ENCODE assay signal across 8 mouse cellular contexts in the genomic region with DNA sequence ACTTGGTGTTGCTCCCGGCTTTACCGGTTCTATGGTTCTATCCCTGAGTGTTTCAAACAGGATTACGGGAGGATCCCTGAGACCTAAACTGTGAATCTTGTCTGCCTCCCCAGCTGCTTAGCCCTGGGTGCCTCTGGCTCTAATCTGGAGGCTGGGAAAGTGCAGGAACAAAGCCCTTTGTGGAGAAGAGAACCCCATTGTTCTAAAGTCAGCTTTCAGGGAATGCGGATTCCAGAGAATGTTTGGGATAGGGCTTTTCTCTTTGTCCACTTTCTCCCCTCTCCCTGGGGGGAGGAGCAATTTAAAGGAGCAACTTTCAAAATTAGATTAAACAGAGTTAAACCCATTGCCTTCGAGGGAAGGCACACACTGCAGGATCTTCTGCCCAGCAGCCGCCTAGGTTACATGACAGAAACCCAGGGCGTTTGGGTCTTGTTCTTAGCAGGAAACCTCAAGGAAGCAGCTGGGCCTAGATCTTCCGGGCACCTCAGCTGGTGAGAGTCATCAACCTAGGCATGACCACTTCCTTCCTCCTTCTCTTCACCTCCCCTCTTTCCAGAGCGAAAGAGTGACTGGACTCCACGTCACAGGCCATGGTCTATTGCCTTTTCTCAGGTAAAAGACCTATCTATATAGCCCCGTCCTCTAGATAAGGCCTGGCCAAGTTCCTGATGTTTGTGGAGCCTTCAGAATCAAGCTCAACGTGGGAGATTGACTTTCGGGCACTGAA. TPM values are rescaled to one million over a fixed set of nuclear protein-coding genes. Genes with fewer than 3 reads are reported as not detected.
DNase-seq lines count a peak whose midpoint lies in the region; ATAC-seq and TF ChIP-seq lines count a peak whose summit lies in the region.

No protein-coding gene starts in this region.

- no peak overlapping the region for H3K27ac ChIP-seq in liver, embryonic 12.5 days
- H3K27ac ChIP-seq in forebrain, embryonic 13.5 days: no peak overlapping the region; the same call in 1 of the 2 replicates
- H3K27ac ChIP-seq in lung, postnatal 0 days (ENCODE audit: low read length): peak overlapping the region; percentile 77

- DNase-seq in liver: no peak
- peak; percentile 65 for DNase-seq in lung, postnatal 0 days (ENCODE audit: low spot score)
- peak; percentile 29 to 45 for DNase-seq in spleen, postnatal 14 days (ENCODE audit: low spot score in 2 of 2)
- no peak for DNase-seq in adrenal gland, postnatal 25 days

- no peaks in the 10 kb centered on the region for H3K9me3 ChIP-seq in liver, embryonic 12.5 days (replicated peaks)
- H3K9me3 ChIP-seq in forebrain, embryonic 13.5 days (replicated peaks): no peaks in the 10 kb centered on the region
- H3K9me3 ChIP-seq in lung, postnatal 0 days (ENCODE audit: low read length): no peaks in the 10 kb centered on the region

- H3K36me3 ChIP-seq in liver, embryonic 12.5 days: no peaks in the 10 kb centered on the region
- no peaks in the 10 kb centered on the region for H3K36me3 ChIP-seq in forebrain, embryonic 13.5 days (ENCODE audit: poor library complexity, severe bottlenecking)
- no peaks in the 10 kb centered on the region for H3K36me3 ChIP-seq in lung, postnatal 0 days (ENCODE audit: insufficient read depth, low read length)

- 12% methylated on average over 13 of the region's 13 CpGs for WGBS in liver, embryonic 12.5 days (ENCODE audit: insufficient replicate concordance)
- 31% methylated on average over 13 of the region's 13 CpGs for WGBS in forebrain, embryonic 13.5 days
- 36% methylated on average over 13 of the region's 13 CpGs for whole genome bisulfite sequencing in lung, postnatal 0 days

- TF ChIP-seq CTCF in lung, postnatal 0 days (IDR thresholded peaks at IDR 0.05): no peak

- H3K4me1 ChIP-seq in liver, embryonic 12.5 days: peaks cover 7% of the 10 kb centered on the region; the same call in 1 of the 2 replicates
- peaks cover 26% of the 10 kb centered on the region for H3K4me1 ChIP-seq in forebrain, embryonic 13.5 days
- peaks cover 3% of the 10 kb centered on the region; the same call in 1 of the 2 replicates for H3K4me1 ChIP-seq in lung, postnatal 0 days (ENCODE audit: insufficient read depth, low read depth, low read length)

- peak; percentile 27; the same call in 1 of the 2 replicates for ATAC-seq in liver, embryonic 12.5 days
- ATAC-seq in forebrain, embryonic 13.5 days: no peak
- ATAC-seq in lung, postnatal 0 days: peak; percentile 64
- no peak for ATAC-seq in cerebellum, adult (ENCODE audit: insufficient number of reproducible peaks, low FRiP score, low TSS enrichment)
- no peak for ATAC-seq in erythroid progenitor cell, adult 5-6 weeks (replicated peaks; ENCODE audit: low FRiP score, poor library complexity, severe bottlenecking)

- peaks cover 71% of the 10 kb centered on the region for H3K27me3 ChIP-seq in liver, embryonic 12.5 days (replicated peaks)
- H3K27me3 ChIP-seq in forebrain, embryonic 13.5 days: peaks cover 53% of the 10 kb centered on the region
- H3K27me3 ChIP-seq in lung, postnatal 0 days (replicated peaks; ENCODE audit: insufficient read depth, low read length): peaks cover 15% of the 10 kb centered on the region; the same call in 1 of the 2 replicates

- peak overlapping the region; percentile 65; the same call in 1 of the 2 replicates for H3K4me2 ChIP-seq in liver, embryonic 12.5 days
- peak overlapping the region; percentile 99; the same call in 1 of the 2 replicates for H3K4me2 ChIP-seq in forebrain, embryonic 13.5 days
- H3K4me2 ChIP-seq in lung, postnatal 0 days (replicated peaks; ENCODE audit: low read depth, low read length): peak overlapping the region; percentile 68

- H3K4me3 ChIP-seq in liver, embryonic 12.5 days: no peak overlapping the region
- H3K4me3 ChIP-seq in forebrain, embryonic 13.5 days: no peak overlapping the region
- no peak overlapping the region for H3K4me3 ChIP-seq in lung, postnatal 0 days (ENCODE audit: low read depth, low read length)

- no peak overlapping the region for H3K9ac ChIP-seq in liver, embryonic 12.5 days
- H3K9ac ChIP-seq in forebrain, embryonic 13.5 days: no peak overlapping the region
- no peak overlapping the region for H3K9ac ChIP-seq in lung, postnatal 0 days (replicated peaks; ENCODE audit: low read depth)

- TF ChIP-seq EP300 in lung, postnatal 0 days (IDR thresholded peaks at IDR 0.05): no peak

RNA-seq across cellular contexts. Expression of a gene that starts 1.0 kb away (rescaled TPM):
- 1.9 and 2.0 TPM in 2 replicates for polyA plus RNA-seq in liver, embryonic 12.5 days (2016; fragmentation: Nextera tagmentation; extraction: Ambion mirVana)
- polyA plus RNA-seq in forebrain, embryonic 13.5 days (2015; fragmentation: Nextera tagmentation; extraction: Ambion mirVana): 7.8 and 8.4 TPM in 2 replicates
- polyA plus RNA-seq in lung, postnatal 0 days (2015; fragmentation: Nextera tagmentation; extraction: Ambion mirVana): 30.6 and 48.6 TPM in 2 replicates
- 1.4 and 2.5 TPM in 2 replicates for total RNA-seq in erythroid progenitor cell, adult 5-6 weeks (2015; ENCODE audit: low replicate concordance)
- total RNA-seq in erythroid progenitor cell, adult 5-6 weeks (2017; ENCODE audit: low replicate concordance): 1.7 and 2.3 TPM in 2 replicates
- 15.8 and 19.0 TPM in 2 replicates for total RNA-seq in adrenal gland, postnatal 25 days (2021)

RNA-seq across cellular contexts. Expression of a gene that starts 41.5 kb away (rescaled TPM):
- 12.5 and 13.3 TPM in 2 replicates for polyA plus RNA-seq in liver, embryonic 12.5 days (2016; fragmentation: Nextera tagmentation; extraction: Ambion mirVana)
- 11.5 and 14.1 TPM in 2 replicates for polyA plus RNA-seq in forebrain, embryonic 13.5 days (2015; fragmentation: Nextera tagmentation; extraction: Ambion mirVana)
- 6.4 and 6.6 TPM in 2 replicates for polyA plus RNA-seq in lung, postnatal 0 days (2015; fragmentation: Nextera tagmentation; extraction: Ambion mirVana)
- 0.84 and 7.2 TPM in 2 replicates for total RNA-seq in erythroid progenitor cell, adult 5-6 weeks (2015; ENCODE audit: low replicate concordance)
- total RNA-seq in erythroid progenitor cell, adult 5-6 weeks (2017; ENCODE audit: low replicate concordance): 4.2 and 6.2 TPM in 2 replicates
- total RNA-seq in adrenal gland, postnatal 25 days (2021): 9.9 and 14.8 TPM in 2 replicates

RNA-seq across cellular contexts. Expression of a gene that starts 55.7 kb away (rescaled TPM):
- polyA plus RNA-seq in liver, embryonic 12.5 days (2016; fragmentation: Nextera tagmentation; extraction: Ambion mirVana): not detected in 2 replicates
- polyA plus RNA-seq in forebrain, embryonic 13.5 days (2015; fragmentation: Nextera tagmentation; extraction: Ambion mirVana): 4.8 and 5.6 TPM in 2 replicates
- not detected in 2 replicates for polyA plus RNA-seq in lung, postnatal 0 days (2015; fragmentation: Nextera tagmentation; extraction: Ambion mirVana)
- not detected in 2 replicates for total RNA-seq in erythroid progenitor cell, adult 5-6 weeks (2015; ENCODE audit: low replicate concordance)
- total RNA-seq in erythroid progenitor cell, adult 5-6 weeks (2017; ENCODE audit: low replicate concordance): not detected in 2 replicates
- not detected in 2 replicates for total RNA-seq in adrenal gland, postnatal 25 days (2021)

Comparison
In these comparisons a context has a peak if more than half of its experiments do, and no peak if none do; other contexts are left out.
1. ATAC-seq: peak in liver, embryonic 12.5 days (single experiment) and lung, postnatal 0 days (single experiment); none in forebrain, embryonic 13.5 days (single experiment), cerebellum, adult (single experiment) and erythroid progenitor cell, adult 5-6 weeks (single experiment).
2. DNase-seq: peak in lung, postnatal 0 days (single experiment) and spleen, postnatal 14 days (2 of 2); none in liver (single experiment) and adrenal gland, postnatal 25 days (single experiment).
3. Peak in every context shown above with its lines, with median percentiles within 50 percentile points of each other: H3K4me2 ChIP-seq.